Mouse (Mus musculus): ENCODE data around the gene Jmjd1c. TPM values are rescaled to one million over a fixed set of nuclear protein-coding genes. Genes with fewer than 3 reads are reported as not detected.

The Jmjd1c gene
- total and polyA plus RNA-seq, 2 experiments from 2014 or later = 45.1 to 63.8 TPM

DNA sequence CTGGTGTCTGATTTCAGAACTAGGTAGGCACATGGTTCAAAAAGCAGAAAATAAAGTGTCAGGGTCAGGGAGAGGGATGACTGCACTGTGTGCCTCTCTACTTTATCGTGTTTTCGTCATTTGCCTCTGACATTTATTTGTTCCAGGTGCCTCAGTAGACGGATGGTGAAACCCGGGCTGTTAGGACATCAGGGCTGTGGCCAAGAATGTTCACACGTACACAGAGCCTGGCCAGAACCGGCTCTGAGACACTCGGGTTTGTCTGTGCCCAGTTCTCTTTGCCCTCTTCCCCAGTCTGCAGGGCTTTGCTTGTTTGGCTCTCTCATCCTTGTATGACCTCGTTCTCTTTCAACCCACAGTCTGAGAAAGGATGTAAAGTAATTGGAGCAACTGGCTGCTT lies 195.2 kb downstream of the Jmjd1c start:
- H3K27me3 ChIP-seq (ENCODE audit: insufficient read depth, low read length) = no peaks in the 10 kb centered on the region
- DNase-seq (ENCODE audit: low spot score) (no peak), ATAC-seq (ENCODE audit: low FRiP score) (no peak)
- 83% methylated on average over 8 of the region's 8 CpGs for WGBS
- H3K9me3 ChIP-seq (ENCODE audit: low read length) = no peaks in the 10 kb centered on the region
- H3K9ac ChIP-seq (replicated peaks; ENCODE audit: low read length, poor library complexity, severe bottlenecking) = no peak overlapping the region
- H3K27ac ChIP-seq (ENCODE audit: low read depth, low read length) = no peak overlapping the region
- H3K4me3 ChIP-seq (ENCODE audit: low read depth, low read length) = no peak overlapping the region
- H3K4me2 ChIP-seq (ENCODE audit: low read depth, low read length, poor library complexity, severe bottlenecking) = no peak overlapping the region
- H3K36me3 ChIP-seq (ENCODE audit: insufficient read depth, low read length) = no peaks in the 10 kb centered on the region
- TF ChIP-seq CTCF (IDR thresholded peaks at IDR 0.05) = no peak
- H3K4me1 ChIP-seq (ENCODE audit: insufficient read depth, low read length) = no peaks in the 10 kb centered on the region

- TF ChIP-seq CTCF (IDR thresholded peaks at IDR 0.05) = no peak
- H3K36me3 ChIP-seq (ENCODE audit: insufficient read depth, low read length) = no peaks in the 10 kb centered on the region
- H3K27me3 ChIP-seq (ENCODE audit: insufficient read depth, low read length) = no peaks in the 10 kb centered on the region
- H3K4me3 ChIP-seq (ENCODE audit: low read depth, low read length) = no peak overlapping the region
- WGBS = 84% methylated on average over 5 of the region's 5 CpGs
- no peak overlapping the region for H3K4me2 ChIP-seq (ENCODE audit: low read depth, low read length, poor library complexity, severe bottlenecking)
- no peak for DNase-seq (ENCODE audit: low spot score)
- no peaks in the 10 kb centered on the region for H3K9me3 ChIP-seq (ENCODE audit: low read length)
- ATAC-seq (ENCODE audit: low FRiP score) = no peak
- H3K9ac ChIP-seq (replicated peaks; ENCODE audit: low read length, poor library complexity, severe bottlenecking) = no peak overlapping the region
- no peak overlapping the region for H3K27ac ChIP-seq (ENCODE audit: low read depth, low read length)
- H3K4me1 ChIP-seq (ENCODE audit: insufficient read depth, low read length) = no peaks in the 10 kb centered on the region
Measured at GRCm38 (mm10) chr10:67295331-67295730, 199.4 kb downstream of the Jmjd1c start.

- no peak for TF ChIP-seq CTCF (IDR thresholded peaks at IDR 0.05)
- 83% methylated on average over 7 of the region's 7 CpGs for WGBS
- H3K4me1 ChIP-seq (ENCODE audit: insufficient read depth, low read length) = no peaks in the 10 kb centered on the region
- no peak overlapping the region for H3K27ac ChIP-seq (ENCODE audit: low read depth, low read length)
- H3K36me3 ChIP-seq (ENCODE audit: insufficient read depth, low read length) = no peaks in the 10 kb centered on the region
- no peak for DNase-seq (ENCODE audit: low spot score)
- no peaks in the 10 kb centered on the region for H3K9me3 ChIP-seq (ENCODE audit: low read length)
- no peak for ATAC-seq (ENCODE audit: low FRiP score)
- H3K27me3 ChIP-seq (ENCODE audit: insufficient read depth, low read length) = no peaks in the 10 kb centered on the region
- H3K4me2 ChIP-seq (ENCODE audit: low read depth, low read length, poor library complexity, severe bottlenecking) = no peak overlapping the region
- no peak overlapping the region for H3K9ac ChIP-seq (replicated peaks; ENCODE audit: low read length, poor library complexity, severe bottlenecking)
- H3K4me3 ChIP-seq (ENCODE audit: low read depth, low read length) = no peak overlapping the region
Measured at GRCm38 (mm10) chr10:67295938-67296466, 200.1 kb downstream of the Jmjd1c start.

DNA sequence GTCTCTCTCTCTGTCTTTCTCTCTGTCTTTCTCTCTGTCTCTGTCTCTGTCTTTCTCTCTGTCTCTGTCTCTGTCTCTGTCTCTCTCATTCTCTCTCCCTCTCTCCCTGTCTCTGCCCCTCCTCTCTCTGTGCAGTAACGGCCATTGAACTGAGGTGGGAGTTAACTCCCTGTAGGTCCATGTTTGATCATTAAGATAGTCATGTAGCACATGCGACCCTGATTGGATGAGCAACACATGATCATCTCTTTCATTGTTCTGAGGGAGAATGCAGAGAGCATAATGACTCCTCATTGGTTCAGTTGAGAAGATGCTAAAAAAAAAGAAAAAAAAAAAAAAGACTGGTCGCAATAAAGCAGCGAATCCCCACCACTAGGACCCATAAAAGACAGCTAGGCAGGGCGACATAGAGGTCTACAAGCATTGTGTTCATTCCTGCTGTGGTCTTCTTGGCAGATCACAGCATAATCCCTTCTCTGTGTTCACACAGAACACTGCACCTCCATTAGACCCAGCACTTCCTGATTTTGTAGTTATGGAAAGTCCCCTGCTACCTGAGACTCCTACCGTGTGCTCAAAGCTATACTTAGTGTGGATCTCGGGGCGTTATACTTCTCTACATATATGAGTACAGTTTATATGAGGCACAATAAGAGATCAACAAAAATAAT lies 200.7 kb downstream of the Jmjd1c start:
- DNase-seq (ENCODE audit: low spot score) (no peak), ATAC-seq (ENCODE audit: low FRiP score) (no peak)
- H3K9ac ChIP-seq (replicated peaks; ENCODE audit: low read length, poor library complexity, severe bottlenecking) = no peak overlapping the region
- no peaks in the 10 kb centered on the region for H3K9me3 ChIP-seq (ENCODE audit: low read length)
- H3K4me2 ChIP-seq (ENCODE audit: low read depth, low read length, poor library complexity, severe bottlenecking) = no peak overlapping the region
- TF ChIP-seq CTCF (IDR thresholded peaks at IDR 0.05) = no peak
- H3K4me3 ChIP-seq (ENCODE audit: low read depth, low read length) = no peak overlapping the region
- H3K36me3 ChIP-seq (ENCODE audit: insufficient read depth, low read length) = no peaks in the 10 kb centered on the region
- no peaks in the 10 kb centered on the region for H3K4me1 ChIP-seq (ENCODE audit: insufficient read depth, low read length)
- no peak overlapping the region for H3K27ac ChIP-seq (ENCODE audit: low read depth, low read length)
- 84% methylated on average over 8 of the region's 8 CpGs for WGBS
- no peaks in the 10 kb centered on the region for H3K27me3 ChIP-seq (ENCODE audit: insufficient read depth, low read length)

DNA sequence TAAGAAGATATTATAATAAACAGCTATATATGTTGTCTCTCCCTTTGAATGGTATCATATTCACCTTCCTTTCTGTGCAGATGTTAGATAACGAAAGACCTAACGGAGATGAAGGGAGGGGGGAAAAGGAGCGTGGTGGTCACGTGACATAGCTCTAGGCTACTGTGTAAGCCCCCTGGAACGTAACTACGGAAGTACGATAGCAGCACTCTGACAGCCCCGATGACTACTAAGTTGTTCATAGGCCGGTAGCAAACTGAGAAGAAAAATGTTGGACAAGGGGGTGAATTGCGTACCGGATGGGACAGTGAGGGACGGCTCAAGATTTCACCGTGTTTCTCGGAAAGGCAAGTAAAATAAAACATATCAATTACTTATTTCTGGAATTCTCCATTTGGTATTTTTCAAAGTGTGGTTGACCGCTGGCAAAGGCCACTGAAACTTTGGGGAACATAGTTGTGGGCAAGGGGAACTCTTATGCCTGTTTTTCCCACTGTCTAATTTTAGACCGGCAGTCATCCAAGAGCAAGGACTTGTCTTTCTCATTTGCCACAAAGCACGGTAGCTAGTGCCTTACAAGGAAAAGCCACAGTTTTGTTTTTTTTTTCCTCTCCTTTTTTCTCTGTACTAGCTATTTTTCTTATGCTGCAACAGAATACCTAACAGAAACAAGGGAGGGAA lies 201.4 kb downstream of the Jmjd1c start:
- H3K36me3 ChIP-seq (ENCODE audit: insufficient read depth, low read length) = no peaks in the 10 kb centered on the region
- H3K9me3 ChIP-seq (ENCODE audit: low read length) = no peaks in the 10 kb centered on the region
- no peak for TF ChIP-seq CTCF (IDR thresholded peaks at IDR 0.05)
- H3K9ac ChIP-seq (replicated peaks; ENCODE audit: low read length, poor library complexity, severe bottlenecking) = no peak overlapping the region
- H3K4me1 ChIP-seq (ENCODE audit: insufficient read depth, low read length) = no peaks in the 10 kb centered on the region
- no peak overlapping the region for H3K4me2 ChIP-seq (ENCODE audit: low read depth, low read length, poor library complexity, severe bottlenecking)
- H3K27ac ChIP-seq (ENCODE audit: low read depth, low read length) = no peak overlapping the region
- ATAC-seq (ENCODE audit: low FRiP score) (no peak), DNase-seq (ENCODE audit: low spot score) (no peak)
- 94% methylated on average over 17 of the region's 17 CpGs for WGBS
- no peaks in the 10 kb centered on the region for H3K27me3 ChIP-seq (ENCODE audit: insufficient read depth, low read length)
- no peak overlapping the region for H3K4me3 ChIP-seq (ENCODE audit: low read depth, low read length)

- TF ChIP-seq CTCF (IDR thresholded peaks at IDR 0.05) = no peak
- no peaks in the 10 kb centered on the region for H3K9me3 ChIP-seq (ENCODE audit: low read length)
- no peak for ATAC-seq (ENCODE audit: low FRiP score)
- H3K4me1 ChIP-seq (ENCODE audit: insufficient read depth, low read length) = no peaks in the 10 kb centered on the region
- H3K27ac ChIP-seq (ENCODE audit: low read depth, low read length) = no peak overlapping the region
- no peaks in the 10 kb centered on the region for H3K36me3 ChIP-seq (ENCODE audit: insufficient read depth, low read length)
- H3K4me3 ChIP-seq (ENCODE audit: low read depth, low read length) = no peak overlapping the region
- no peak for DNase-seq (ENCODE audit: low spot score)
- 70% methylated on average over 5 of the region's 5 CpGs for WGBS
- no peak overlapping the region for H3K4me2 ChIP-seq (ENCODE audit: low read depth, low read length, poor library complexity, severe bottlenecking)
- H3K9ac ChIP-seq (replicated peaks; ENCODE audit: low read length, poor library complexity, severe bottlenecking) = no peak overlapping the region
- H3K27me3 ChIP-seq (ENCODE audit: insufficient read depth, low read length) = no peaks in the 10 kb centered on the region
Measured at GRCm38 (mm10) chr10:67298856-67299255, 202.9 kb downstream of the Jmjd1c start.

Data from midbrain, postnatal 0 days (tissue).